Comparison of ENCODE assay signal across 17 mouse cellular contexts in genomic region chr13:44210123-44210522, GRCm38 (mm10).
A peak's percentile ranks its signal among the peaks of the same experiment; 100 is the strongest.
DNase-seq lines count a peak whose midpoint lies in the region; ATAC-seq lines count a peak whose summit lies in the region.
"Had no signal": no experiment of that assay in that cellular context is flagged by ENCODE, and none has a peak within 500 bp of the region (broad histone marks: within the 10 kb centered on the region; RNA-seq: fewer than 3 reads in every experiment).

No protein-coding gene starts in this region.

- no peaks in the 10 kb centered on the region for H3K36me3 ChIP-seq in megakaryocyte, embryonic 14.5 days (replicated peaks; ENCODE audit: low read length)
- H3K36me3 ChIP-seq: limb, embryonic 15.5 days; stomach, embryonic 15.5 days had no signal

- H3K4me3 ChIP-seq in megakaryocyte, embryonic 14.5 days (replicated peaks): peak overlapping the region; percentile 8
- H3K4me3 ChIP-seq: gastrocnemius, adult 2 months; limb, embryonic 15.5 days; stomach, embryonic 15.5 days had no signal

- peaks cover 68% of the 10 kb centered on the region for H3K4me1 ChIP-seq in megakaryocyte, embryonic 14.5 days

- DNase-seq in embryo, embryonic 10.5 days (ENCODE audit: low spot score): peak; percentile 60
- DNase-seq in embryo, embryonic 11 days: no peak
- peak; percentile 38 for DNase-seq in induced T-regulatory cell, adult 2 months (ENCODE audit: low read depth)
- peak; percentile 33 for DNase-seq in thymus, postnatal 25 days
- DNase-seq in retina, postnatal 1 day: no peak
- DNase-seq: adrenal gland, postnatal 36 days; cerebellum, postnatal 10 days; gastrocnemius, adult 2 months; heart, postnatal 14 days; lung, adult 18-20 months had no signal

- no peaks in the 10 kb centered on the region for H3K9me3 ChIP-seq in megakaryocyte, embryonic 14.5 days
- H3K9me3 ChIP-seq: limb, embryonic 15.5 days; stomach, embryonic 15.5 days had no signal

- ATAC-seq in megakaryocyte, adult 5-6 weeks (ENCODE audit: poor library complexity, severe bottlenecking): no peak
- ATAC-seq in frontal cortex, adult (ENCODE audit: low TSS enrichment): no peak
- ATAC-seq: forebrain, embryonic 14.5 days; hindbrain, embryonic 16.5 days had no signal

- peaks cover 40% of the 10 kb centered on the region for H3K27me3 ChIP-seq in megakaryocyte, embryonic 14.5 days (replicated peaks)
- H3K27me3 ChIP-seq: stomach, embryonic 15.5 days had no signal

Comparison
In these comparisons a context has a peak if more than half of its experiments do, and no peak if none do; other contexts are left out.
1. DNase-seq: peak in embryo, embryonic 10.5 days (single experiment), induced T-regulatory cell, adult 2 months (single experiment) and thymus, postnatal 25 days (single experiment); none in embryo, embryonic 11 days (single experiment) and retina, postnatal 1 day (single experiment).